In the genomic region with DNA sequence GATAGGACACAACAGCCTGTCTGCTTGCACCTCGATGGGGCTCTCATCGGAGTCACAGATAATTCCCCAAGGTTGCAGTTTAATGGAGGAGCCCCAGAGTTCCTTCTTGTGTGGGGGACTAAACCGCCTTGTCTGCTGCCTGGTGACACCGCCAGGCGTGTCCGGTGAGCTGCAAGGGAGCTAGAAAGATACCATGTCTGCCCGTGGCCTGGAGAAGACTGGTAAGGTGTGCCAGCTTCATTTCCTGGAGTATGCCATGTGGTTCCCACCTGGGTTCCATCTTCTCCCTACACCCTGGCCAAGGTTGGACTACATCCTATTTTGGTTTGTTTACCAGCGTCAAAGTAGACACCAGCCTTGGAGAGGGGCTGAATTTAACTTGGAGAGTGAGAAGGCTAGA, we compare ENCODE assay signal across 26 mouse cellular contexts. TPM values are rescaled to one million over a fixed set of nuclear protein-coding genes. Genes with fewer than 3 reads are reported as not detected.
A peak's percentile ranks its signal among the peaks of the same experiment; 100 is the strongest.
DNase-seq lines count a peak whose midpoint lies in the region; ATAC-seq lines count a peak whose summit lies in the region.
"Had no signal": no experiment of that assay in that cellular context is flagged by ENCODE, and none has a peak within 500 bp of the region (broad histone marks: within the 10 kb centered on the region; RNA-seq: fewer than 3 reads in every experiment).

No protein-coding gene starts in this region.

- no peak overlapping the region for H3K4me2 ChIP-seq in forebrain, embryonic 14.5 days (ENCODE audit: low read length)
- H3K4me2 ChIP-seq: embryonic facial prominence, embryonic 12.5 days; embryonic facial prominence, embryonic 15.5 days; forebrain, embryonic 15.5 days; heart, embryonic 13.5 days; hindbrain, embryonic 12.5 days; hindbrain, embryonic 15.5 days; intestine, embryonic 15.5 days had no signal

- H3K9me3 ChIP-seq in forebrain, embryonic 14.5 days (replicated peaks; ENCODE audit: control insufficient read depth, low read length), result no peaks in the 10 kb centered on the region
- H3K9me3 ChIP-seq: embryonic facial prominence, embryonic 12.5 days; embryonic facial prominence, embryonic 15.5 days; forebrain, embryonic 15.5 days; G1E; heart, embryonic 10.5 days; heart, embryonic 13.5 days; hindbrain, embryonic 12.5 days; hindbrain, embryonic 15.5 days; intestine, embryonic 15.5 days had no signal

- H3K36me3 ChIP-seq in forebrain, embryonic 14.5 days (ENCODE audit: control insufficient read depth, insufficient read depth, low read length), result no peaks in the 10 kb centered on the region
- H3K36me3 ChIP-seq: embryonic facial prominence, embryonic 12.5 days; embryonic facial prominence, embryonic 15.5 days; forebrain, embryonic 15.5 days; G1E; heart, embryonic 13.5 days; hindbrain, embryonic 12.5 days; hindbrain, embryonic 15.5 days; intestine, embryonic 15.5 days had no signal

- no peaks in the 10 kb centered on the region for H3K27me3 ChIP-seq in forebrain, embryonic 14.5 days (replicated peaks; ENCODE audit: control insufficient read depth, insufficient read depth, low read length)
- H3K27me3 ChIP-seq: embryonic facial prominence, embryonic 12.5 days; embryonic facial prominence, embryonic 15.5 days; forebrain, embryonic 15.5 days; hindbrain, embryonic 12.5 days; hindbrain, embryonic 15.5 days; intestine, embryonic 15.5 days had no signal

- no peaks in the 10 kb centered on the region for H3K4me1 ChIP-seq in forebrain, embryonic 14.5 days (ENCODE audit: control insufficient read depth, insufficient read depth, low read length)
- H3K4me1 ChIP-seq: embryonic facial prominence, embryonic 12.5 days; embryonic facial prominence, embryonic 15.5 days; forebrain, embryonic 15.5 days; intestine, embryonic 15.5 days had no signal

- no peak overlapping the region for H3K4me3 ChIP-seq in forebrain, embryonic 14.5 days (ENCODE audit: low read depth, low read length)
- H3K4me3 ChIP-seq: embryonic facial prominence, embryonic 12.5 days; embryonic facial prominence, embryonic 15.5 days; forebrain, embryonic 15.5 days; heart, adult 2 months; heart, embryonic 10.5 days; heart, embryonic 13.5 days; hindbrain, embryonic 12.5 days; hindbrain, embryonic 15.5 days; intestine, embryonic 15.5 days had no signal

- peak; percentile 37 for DNase-seq in cerebellum, adult 11-12 months
- no peak for DNase-seq in cerebellum, adult 11 months
- peak; percentile 12 for DNase-seq in cerebellum, adult 8-10 months
- DNase-seq in cerebellum, postnatal 25 days, result peak; percentile 55 to 57
- DNase-seq in layer of hippocampus, postnatal 25 days (ENCODE audit: extremely low spot score in 1 of 2, low spot score in 1 of 2), result no peak
- no peak for DNase-seq in gastrocnemius, postnatal 4 days (ENCODE audit: low spot score in 2 of 2)
- no peak for DNase-seq in forebrain, embryonic 14.5 days (ENCODE audit: low spot score)
- DNase-seq: adrenal gland, postnatal 10 days; adrenal gland, postnatal 36 days; B cell, adult 2 months; gastrocnemius, postnatal 25 days; heart, adult 2 months; kidney, adult 11 months; kidney, adult 8-10 months had no signal

- no peak overlapping the region for H3K27ac ChIP-seq in forebrain, embryonic 14.5 days (ENCODE audit: low read depth, low read length)
- H3K27ac ChIP-seq: embryonic facial prominence, embryonic 12.5 days; embryonic facial prominence, embryonic 15.5 days; forebrain, embryonic 15.5 days; heart, adult 2 months; heart, embryonic 10.5 days; heart, embryonic 13.5 days; hindbrain, embryonic 12.5 days; hindbrain, embryonic 15.5 days; intestine, embryonic 15.5 days had no signal

- no peak for ATAC-seq in forebrain, embryonic 14.5 days
- ATAC-seq: forebrain, embryonic 15.5 days; intestine, embryonic 15.5 days; Patski had no signal

- H3K9ac ChIP-seq in forebrain, embryonic 14.5 days (ENCODE audit: low read length), result no peak overlapping the region
- H3K9ac ChIP-seq: embryonic facial prominence, embryonic 12.5 days; embryonic facial prominence, embryonic 15.5 days; forebrain, embryonic 15.5 days; heart, embryonic 13.5 days; hindbrain, embryonic 12.5 days; hindbrain, embryonic 15.5 days; intestine, embryonic 15.5 days had no signal

- WGBS in forebrain, embryonic 14.5 days, result 91% methylated on average over 8 of the region's 8 CpGs

RNA-seq across cellular contexts. Expression of a gene that starts 11.4 kb away (rescaled TPM):
- total RNA-seq in layer of hippocampus, postnatal 25 days (2021), result 1 to 10 TPM; 5.3 to 5.5 TPM
- total RNA-seq in gastrocnemius, postnatal 4 days (2021), result 10 to 100 TPM; 22.1 to 25.3 TPM
- 5.6 and 6.3 TPM in 2 replicates for polyA plus RNA-seq in forebrain, embryonic 14.5 days (2014; fragmentation: Nextera tagmentation; extraction: Ambion mirVana)
- total RNA-seq: CH12.LX; granulocyte monocyte progenitor cell, adult 5-6 weeks had no signal

Comparison
In these comparisons a context has a peak if more than half of its experiments do, and no peak if none do; other contexts are left out.
1. DNase-seq: peak in cerebellum, adult 11-12 months (single experiment), cerebellum, adult 8-10 months (single experiment) and cerebellum, postnatal 25 days (2 of 2); none in cerebellum, adult 11 months (single experiment), layer of hippocampus, postnatal 25 days (0 of 2), gastrocnemius, postnatal 4 days (0 of 2) and forebrain, embryonic 14.5 days (single experiment).